ENCODE assay signal across 11 mouse cellular contexts in the genomic region with DNA sequence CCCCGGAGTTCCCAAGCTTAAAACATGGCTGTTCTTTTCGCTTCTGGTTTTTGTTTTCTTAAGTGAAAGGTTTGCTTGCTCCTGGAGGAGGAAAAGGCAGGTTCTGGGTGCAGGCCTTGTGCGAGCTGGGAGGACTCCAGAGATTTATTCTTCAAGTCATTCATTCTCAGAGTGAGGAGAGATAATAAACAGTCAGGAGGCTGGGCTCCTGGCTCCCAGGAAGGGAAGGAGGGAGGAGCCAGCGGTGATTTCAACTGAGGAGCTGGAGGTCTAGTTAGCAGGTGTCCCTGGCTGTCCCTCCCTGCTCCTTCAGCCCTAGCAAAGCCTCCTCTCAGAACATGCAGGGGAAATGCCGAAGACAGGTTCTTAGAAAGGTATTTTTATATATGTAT. TPM values are rescaled to one million over a fixed set of nuclear protein-coding genes. Genes with fewer than 3 reads are reported as not detected.
DNase-seq lines count a peak whose midpoint lies in the region; ATAC-seq and TF ChIP-seq lines count a peak whose summit lies in the region.
"Had no signal": no experiment of that assay in that cellular context is flagged by ENCODE, and none has a peak within 500 bp of the region (broad histone marks: within the 10 kb centered on the region; RNA-seq: fewer than 3 reads in every experiment).

No protein-coding gene starts in this region.

- ATAC-seq in forebrain, embryonic 15.5 days (replicated peaks): no peak
- no peak for ATAC-seq in forebrain, postnatal 0 days
- ATAC-seq in kidney, embryonic 16.5 days (ENCODE audit: low FRiP score, low TSS enrichment): peak; percentile 24; the same call in 1 of the 2 replicates
- ATAC-seq: forebrain, embryonic 13.5 days had no signal

- TF ChIP-seq POLR2A in kidney, adult 2 months (IDR thresholded peaks at IDR 0.05; ENCODE audit: low read depth, low read length): no peak

- H3K4me3 ChIP-seq in forebrain, embryonic 15.5 days: no peak overlapping the region
- H3K4me3 ChIP-seq in forebrain, postnatal 0 days (ENCODE audit: low read depth, low read length): no peak overlapping the region
- no peak overlapping the region for H3K4me3 ChIP-seq in kidney, adult 2 months (ENCODE audit: insufficient read depth, low read depth, low read length)
- 0 out of 2 replicates have a peak overlapping the region, but pooled peaks have one; percentile 12 for H3K4me3 ChIP-seq in brown adipose tissue, adult 24 weeks (ENCODE audit: insufficient read depth, low read depth, low read length)
- H3K4me3 ChIP-seq in kidney, embryonic 16.5 days (ENCODE audit: low read length): 0 out of 2 replicates have a peak overlapping the region, but pooled peaks have one; percentile 0
- H3K4me3 ChIP-seq: forebrain, embryonic 13.5 days had no signal

- H3K27me3 ChIP-seq in forebrain, embryonic 15.5 days: no peaks in the 10 kb centered on the region
- H3K27me3 ChIP-seq in forebrain, postnatal 0 days (ENCODE audit: insufficient read depth, low read length): no peaks in the 10 kb centered on the region
- no peaks in the 10 kb centered on the region for H3K27me3 ChIP-seq in kidney, adult 2 months (replicated peaks; ENCODE audit: control insufficient read depth, insufficient read depth, low read length)
- H3K27me3 ChIP-seq in kidney, embryonic 16.5 days (ENCODE audit: insufficient read depth, low read length): no peaks in the 10 kb centered on the region
- H3K27me3 ChIP-seq: forebrain, embryonic 13.5 days had no signal

- WGBS in forebrain, embryonic 15.5 days: 52% methylated on average over 5 of the region's 5 CpGs
- WGBS in forebrain, postnatal 0 days: 51% methylated on average over 5 of the region's 5 CpGs
- WGBS in kidney, adult 2 months: 28% methylated on average over 5 of the region's 5 CpGs
- WGBS in kidney, embryonic 16.5 days: 18% methylated on average over 5 of the region's 5 CpGs

- H3K27ac ChIP-seq in forebrain, embryonic 15.5 days (replicated peaks): peak overlapping the region; percentile 29; the same call in 1 of the 2 replicates
- no peak overlapping the region for H3K27ac ChIP-seq in forebrain, postnatal 0 days (ENCODE audit: low read depth, low read length)
- H3K27ac ChIP-seq in kidney, adult 2 months (ENCODE audit: insufficient read depth, low read depth, low read length): peak overlapping the region; percentile 24
- peak overlapping the region; percentile 85 for H3K27ac ChIP-seq in brown adipose tissue, adult 24 weeks (replicated peaks; ENCODE audit: low read depth, low read length)
- peak overlapping the region; percentile 80 for H3K27ac ChIP-seq in kidney, embryonic 16.5 days (ENCODE audit: low read length)
- H3K27ac ChIP-seq: forebrain, embryonic 13.5 days; hindbrain, embryonic 14.5 days had no signal

- no peak for DNase-seq in forebrain, postnatal 0 days
- DNase-seq in kidney, adult 2 months: no peak
- DNase-seq in kidney, postnatal 14 days: no peak
- no peak for DNase-seq in urinary bladder, adult 18-20 months (ENCODE audit: low spot score in 2 of 2)
- no peak for DNase-seq in frontal cortex, postnatal 25 days (ENCODE audit: low spot score in 2 of 2)

- H3K4me2 ChIP-seq in forebrain, embryonic 15.5 days (replicated peaks): no peak overlapping the region
- H3K4me2 ChIP-seq in forebrain, postnatal 0 days (ENCODE audit: low read depth): no peak overlapping the region
- peak overlapping the region; percentile 31 for H3K4me2 ChIP-seq in kidney, embryonic 16.5 days (replicated peaks; ENCODE audit: low read depth, low read length)
- H3K4me2 ChIP-seq: forebrain, embryonic 13.5 days; hindbrain, embryonic 14.5 days had no signal

- H3K9me3 ChIP-seq in forebrain, embryonic 15.5 days: no peaks in the 10 kb centered on the region
- H3K9me3 ChIP-seq in forebrain, postnatal 0 days (ENCODE audit: low read length): no peaks in the 10 kb centered on the region
- peaks cover 7% of the 10 kb centered on the region; the same call in 1 of the 2 replicates for H3K9me3 ChIP-seq in kidney, embryonic 16.5 days (ENCODE audit: low read length)
- H3K9me3 ChIP-seq: forebrain, embryonic 13.5 days had no signal

- H3K36me3 ChIP-seq in forebrain, embryonic 15.5 days: peaks cover 21% of the 10 kb centered on the region; the same call in 1 of the 2 replicates
- peaks cover 35% of the 10 kb centered on the region for H3K36me3 ChIP-seq in forebrain, postnatal 0 days (ENCODE audit: insufficient read depth)
- H3K36me3 ChIP-seq in kidney, adult 2 months (ENCODE audit: control insufficient read depth, insufficient read depth, low read length): no peaks in the 10 kb centered on the region; the same call in 1 of the 2 replicates
- H3K36me3 ChIP-seq in kidney, embryonic 16.5 days (ENCODE audit: insufficient read depth, low read length): no peaks in the 10 kb centered on the region

- no peak overlapping the region for H3K9ac ChIP-seq in forebrain, embryonic 15.5 days (replicated peaks)
- H3K9ac ChIP-seq in forebrain, postnatal 0 days: no peak overlapping the region
- H3K9ac ChIP-seq in kidney, embryonic 16.5 days (replicated peaks; ENCODE audit: low read length): no peak overlapping the region; the same call in 1 of the 2 replicates
- H3K9ac ChIP-seq: forebrain, embryonic 13.5 days; hindbrain, embryonic 14.5 days; lung, embryonic 14.5 days had no signal

- TF ChIP-seq CTCF in forebrain, postnatal 0 days (IDR thresholded peaks at IDR 0.05; ENCODE audit: low read depth): no peak
- no peak for TF ChIP-seq CTCF in kidney, adult 2 months (conservative IDR thresholded peaks at IDR 0.05; ENCODE audit: insufficient read depth, insufficient read length, low read depth, low read length)

- H3K4me1 ChIP-seq in forebrain, embryonic 15.5 days: peaks cover 27% of the 10 kb centered on the region
- H3K4me1 ChIP-seq in forebrain, postnatal 0 days (ENCODE audit: insufficient read depth): peaks cover 10% of the 10 kb centered on the region; the same call in 1 of the 2 replicates
- peaks cover 46% of the 10 kb centered on the region for H3K4me1 ChIP-seq in kidney, adult 2 months (ENCODE audit: control insufficient read depth, insufficient read depth, low read length)
- H3K4me1 ChIP-seq in brown adipose tissue, adult 24 weeks (ENCODE audit: control insufficient read depth, insufficient read depth, insufficient read length, low read length): peaks cover 40% of the 10 kb centered on the region
- peaks cover 49% of the 10 kb centered on the region for H3K4me1 ChIP-seq in kidney, embryonic 16.5 days (ENCODE audit: insufficient read depth, low read length)

RNA-seq across cellular contexts. Expression of a gene that starts 6.9 kb away (rescaled TPM):
- polyA plus RNA-seq in forebrain, embryonic 15.5 days (2015; fragmentation: Nextera tagmentation; extraction: Ambion mirVana): 111 and 115 TPM in 2 replicates
- 58.2 and 67.9 TPM in 2 replicates for total RNA-seq in forebrain, postnatal 0 days (2014; rRNA removed)
- polyA plus RNA-seq in forebrain, postnatal 0 days (2015; fragmentation: Nextera tagmentation; extraction: Ambion mirVana): 132 and 165 TPM in 2 replicates
- 33.4 and 43.4 TPM in 2 replicates for polyA plus RNA-seq in kidney, adult 2 months (2012; rRNA removed)
- 65.9 and 67.5 TPM in 2 replicates for polyA plus RNA-seq in brown adipose tissue, adult 24 weeks (2012; ENCODE audit: insufficient read depth, insufficient read length, missing spikeins)
- 34.1 and 39.0 TPM in 2 replicates for polyA plus RNA-seq in kidney, embryonic 16.5 days (2015; fragmentation: Nextera tagmentation; extraction: Ambion mirVana)

Comparison
In these comparisons a context has a peak if more than half of its experiments do, and no peak if none do; other contexts are left out.
1. H3K4me3 ChIP-seq: peak in brown adipose tissue, adult 24 weeks (single experiment) and kidney, embryonic 16.5 days (single experiment); none in forebrain, embryonic 15.5 days (single experiment), forebrain, postnatal 0 days (single experiment) and kidney, adult 2 months (single experiment).